Mouse (Mus musculus) urinary bladder, postnatal 4 days (tissue): ENCODE results near the gene F5.
A peak's percentile ranks its signal among the peaks of the same experiment; 100 is the strongest.

Experiments
- DNase-seq, 2 experiments: peaks; one replicate each; pipeline ENCODE4 v3.0.0; 2021 to 2022; ENCODE audit warnings: low spot score in 2 of 2

F5 gene

DNA sequence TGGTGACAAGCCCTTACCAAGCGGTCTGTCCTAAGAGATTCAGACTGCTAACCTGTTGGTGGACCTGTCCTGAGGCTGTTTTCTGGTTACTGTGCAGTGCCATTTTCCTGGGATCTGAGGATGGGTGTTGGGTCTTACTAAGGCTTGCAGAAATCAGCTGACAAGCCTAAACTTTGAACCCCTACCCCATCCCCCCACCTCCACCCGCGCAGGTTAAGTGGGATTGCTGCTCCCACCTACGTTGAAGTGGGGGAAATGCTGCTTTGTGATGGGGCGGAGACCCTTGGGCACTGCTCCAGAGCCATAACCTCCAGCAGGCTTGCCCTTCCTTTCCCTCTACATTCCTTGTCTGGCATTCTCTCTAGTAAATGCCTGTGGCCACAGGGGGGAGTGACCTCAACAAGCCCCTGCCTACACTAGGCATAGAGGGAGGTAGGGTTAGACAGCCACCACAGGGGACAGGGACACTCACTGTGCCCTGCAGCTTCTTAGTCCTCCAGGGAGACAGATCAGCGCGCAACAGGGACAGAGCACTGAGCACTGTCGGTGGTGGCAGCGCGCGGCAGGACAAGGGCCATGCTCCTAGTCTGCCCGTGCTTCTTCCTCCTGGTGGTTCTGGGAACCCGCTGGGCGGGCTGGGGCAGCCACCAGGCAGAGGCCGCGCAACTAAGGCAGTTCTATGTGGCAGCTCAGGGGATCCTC, at the start of gene F5:
Gene F5, plus strand, starts transcription at position 452 of the 702 bp plus-strand sequence.
- DNase-seq = no peak

DNA sequence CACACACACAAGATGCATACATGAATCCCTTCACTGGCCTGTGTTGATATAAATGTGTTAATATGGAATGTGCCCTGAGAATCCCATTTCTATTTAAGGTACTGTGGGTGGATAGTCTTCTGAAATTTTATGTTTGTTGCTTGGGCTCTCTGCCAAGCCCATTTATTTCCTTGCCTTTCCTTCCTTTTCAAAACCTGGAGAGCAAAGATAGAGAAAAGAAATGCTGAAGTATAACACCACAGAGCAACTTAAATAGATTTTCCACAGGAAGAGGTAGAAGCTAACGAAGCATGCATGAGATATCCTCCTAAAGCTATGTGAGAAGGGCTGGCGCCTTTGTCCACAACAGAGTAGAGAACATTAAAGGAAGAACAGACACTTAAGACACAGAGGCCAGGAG, 41.9 kb upstream of the F5 start:
- DNase-seq = no peak

DNA sequence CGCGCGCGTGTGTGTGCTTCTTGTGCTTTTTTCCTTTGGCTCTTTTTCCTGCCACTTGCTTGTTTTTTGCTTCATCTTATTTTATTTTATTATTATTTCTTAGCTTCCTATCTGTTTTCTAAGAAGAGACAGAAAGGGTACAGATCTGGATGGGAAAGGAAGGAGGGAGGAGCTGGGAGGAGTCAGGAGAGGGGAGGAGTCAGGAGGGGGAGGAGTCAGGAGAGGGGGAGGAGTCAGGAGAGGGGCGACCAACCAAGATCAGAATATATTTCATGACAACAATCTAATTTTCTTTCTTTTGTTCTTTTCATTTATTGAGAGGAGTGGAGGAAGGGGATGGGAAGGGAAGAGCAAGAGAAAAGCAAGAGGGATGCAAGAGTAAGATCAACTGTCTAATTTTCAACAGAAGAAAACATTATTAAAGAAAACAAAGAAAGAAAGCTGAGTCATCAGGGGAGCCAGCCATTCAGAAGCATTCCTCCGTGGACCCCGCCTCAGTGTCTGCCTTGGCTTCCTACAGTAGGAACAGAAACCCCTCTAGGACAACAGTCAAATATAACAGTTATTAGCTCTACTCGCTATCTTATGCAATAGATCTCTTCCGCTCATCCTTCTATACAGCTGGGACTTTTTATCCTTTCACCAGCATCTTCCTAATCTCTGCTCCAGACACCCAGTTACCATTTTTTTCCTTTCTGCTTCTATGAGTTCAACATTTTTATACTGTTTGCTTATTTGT, 40.9 kb upstream of the F5 start:
- no peak for DNase-seq

DNA sequence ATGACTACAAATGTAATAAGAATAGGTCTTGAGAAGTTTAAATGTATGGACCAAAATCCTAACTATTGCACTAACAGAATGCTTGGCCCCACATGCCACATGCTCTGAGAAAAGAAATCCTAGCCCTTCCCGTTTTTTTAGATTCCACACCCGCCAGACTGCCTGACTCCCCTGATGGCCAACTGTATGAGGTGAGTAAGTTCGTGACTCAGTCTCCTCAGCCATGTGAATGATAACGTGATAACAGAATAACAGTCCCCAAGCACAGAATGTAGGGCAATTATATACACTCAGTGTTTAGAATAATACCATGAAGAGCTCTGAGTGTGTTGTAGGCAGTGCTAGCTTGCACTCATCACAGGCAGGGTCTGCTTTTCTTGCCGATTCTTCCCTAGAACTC, 37.4 kb upstream of the F5 start:
- DNase-seq = no peak

DNA sequence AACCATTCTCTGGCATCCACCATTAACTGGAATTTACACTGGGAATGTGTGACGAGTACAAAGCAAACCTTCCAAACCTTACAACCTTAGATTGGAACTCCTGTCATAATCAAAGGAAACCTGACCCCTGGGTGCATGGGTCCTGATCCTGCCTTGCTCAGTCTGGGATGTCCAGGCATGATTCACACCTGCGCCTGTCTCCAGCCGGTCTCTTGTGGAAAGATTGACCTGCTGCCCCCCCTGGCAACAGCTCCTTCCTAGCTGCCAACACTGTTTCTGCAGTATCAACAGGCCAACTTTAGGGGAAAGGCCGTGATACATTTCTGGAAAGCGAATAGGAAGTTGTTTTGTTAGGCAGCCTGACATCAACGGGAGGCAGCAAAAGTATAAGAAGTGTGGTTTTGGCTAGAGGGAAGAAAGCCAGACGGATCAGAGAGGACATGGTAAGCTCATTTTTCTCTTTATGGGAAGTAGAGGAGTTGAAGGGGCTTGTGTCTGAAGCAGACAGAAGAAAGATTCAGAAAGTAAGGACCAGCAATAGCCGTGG, 36.6 kb upstream of the F5 start, which contains the start of gene Selp:
Gene Selp, plus strand, starts transcription at position 318 of the 547 bp plus-strand sequence.
- DNase-seq = no peak

DNA sequence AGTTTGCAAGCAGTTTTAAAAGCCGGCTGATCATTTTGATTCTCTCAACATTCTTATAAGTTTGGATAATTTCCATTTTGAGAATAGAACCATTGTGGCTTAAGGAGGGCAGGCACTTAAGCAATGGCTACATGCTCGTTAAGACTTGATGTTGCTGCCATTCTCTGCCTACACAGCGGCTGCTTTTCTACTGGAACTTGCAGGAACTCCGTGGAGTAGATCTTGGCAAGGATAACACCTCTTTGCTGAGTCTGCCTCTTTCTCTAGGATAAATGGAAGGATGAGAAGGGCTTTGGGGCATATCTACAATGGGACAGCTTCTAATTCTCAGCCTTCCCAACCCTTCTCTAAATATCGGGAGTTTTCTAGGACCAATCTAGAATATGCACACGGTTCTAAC, 36.0 kb upstream of the F5 start:
- no peak for DNase-seq

DNA sequence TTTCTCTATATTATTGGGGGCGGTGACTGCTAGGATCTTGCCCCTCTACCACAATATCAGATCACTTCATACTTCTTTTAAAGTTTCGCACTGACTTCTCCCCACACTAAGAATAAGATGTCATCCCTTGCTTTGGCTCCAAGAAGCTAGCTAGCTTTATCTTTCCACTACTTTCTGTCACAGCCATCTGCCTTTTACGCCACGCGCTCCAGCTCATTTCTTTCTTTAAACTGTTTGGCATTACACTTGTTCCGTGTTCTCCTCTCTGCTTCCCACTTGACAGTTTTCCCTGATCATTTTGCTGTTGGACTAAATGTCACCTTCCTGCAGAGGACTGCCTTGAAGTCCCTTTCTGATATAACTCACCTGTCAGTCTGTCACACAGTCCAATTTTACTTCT, 33.8 kb upstream of the F5 start:
- no peak for DNase-seq

DNA sequence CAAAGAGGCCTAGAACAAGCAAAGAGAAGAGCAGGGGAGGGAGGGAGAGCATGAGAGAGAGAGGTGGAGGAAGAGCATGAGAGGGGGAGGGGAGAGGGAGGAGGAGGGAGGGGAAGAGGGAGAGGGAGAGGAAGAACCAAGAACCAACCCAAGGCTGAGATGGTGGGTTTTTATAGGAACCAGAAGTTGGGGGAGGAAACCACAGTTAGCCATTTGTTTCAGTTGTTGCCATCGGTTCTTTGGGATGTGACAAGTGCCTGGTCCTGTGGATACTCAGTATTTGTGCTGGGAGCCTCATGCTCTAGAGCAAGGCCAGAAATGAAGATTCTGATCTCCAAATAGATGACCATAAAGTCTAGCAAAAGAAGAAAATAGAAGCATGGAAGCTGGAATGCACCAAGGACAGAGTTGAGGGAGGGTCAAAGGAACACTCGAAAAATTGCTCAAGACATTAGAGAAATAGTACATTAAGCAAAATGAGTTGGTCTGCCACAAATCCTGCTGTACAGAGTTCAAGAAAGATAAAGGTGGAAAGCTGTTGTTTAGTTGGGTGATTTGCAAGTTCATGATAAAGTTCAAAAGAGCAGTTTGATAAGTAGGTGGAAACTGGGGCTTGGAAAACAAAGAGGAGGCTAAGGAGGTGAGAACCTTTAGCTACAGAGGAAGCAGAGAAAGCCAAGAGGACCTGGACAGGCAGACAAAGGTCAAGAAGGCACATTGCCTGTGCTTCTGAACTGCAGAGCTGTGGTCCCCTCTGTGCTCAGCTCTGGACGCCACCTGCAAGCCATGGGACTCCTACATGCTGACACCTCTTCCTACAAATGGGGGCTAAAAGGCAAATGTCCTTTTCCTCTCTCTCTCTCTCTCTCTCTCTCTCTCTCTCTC, 31.5 kb upstream of the F5 start:
- no peak for DNase-seq

DNA sequence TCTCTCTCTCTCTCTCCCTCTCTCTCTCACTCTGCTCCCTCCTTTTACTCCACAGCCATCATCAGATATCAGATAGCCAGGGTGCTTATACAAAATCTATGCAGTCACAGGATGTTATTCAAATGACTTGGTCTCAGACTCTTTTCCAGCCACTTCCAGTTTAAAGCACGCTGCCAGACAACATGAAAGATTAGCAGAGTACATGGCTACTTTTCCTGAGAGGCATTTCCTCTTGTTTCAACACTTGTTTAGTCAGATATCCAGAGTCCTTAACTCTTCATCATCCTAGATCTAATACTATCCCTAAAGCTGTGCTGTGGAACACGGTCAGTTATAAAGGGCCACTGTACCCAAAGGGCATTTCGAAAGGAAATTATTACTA, 30.9 kb upstream of the F5 start:
- no peak for DNase-seq

DNA sequence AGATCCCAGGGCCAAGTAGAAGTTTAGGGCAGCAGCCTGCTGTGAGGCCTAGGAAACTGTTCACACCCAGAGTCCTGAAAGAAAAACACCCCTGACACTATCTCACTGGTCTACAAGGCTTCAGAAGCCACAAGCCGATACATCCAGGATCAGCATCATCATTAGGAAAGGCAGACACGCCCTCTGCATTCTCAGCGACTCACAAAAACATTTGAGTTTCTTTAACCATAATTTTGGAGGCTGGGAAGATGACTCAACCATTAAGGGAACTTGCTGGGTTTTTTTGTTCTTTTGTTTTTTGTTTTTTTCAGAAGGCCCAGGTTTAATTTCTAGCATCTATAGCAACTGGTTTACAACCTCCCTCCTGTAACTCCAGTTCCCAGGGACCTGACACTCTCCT, 27.8 kb upstream of the F5 start:
- DNase-seq = no peak

DNA sequence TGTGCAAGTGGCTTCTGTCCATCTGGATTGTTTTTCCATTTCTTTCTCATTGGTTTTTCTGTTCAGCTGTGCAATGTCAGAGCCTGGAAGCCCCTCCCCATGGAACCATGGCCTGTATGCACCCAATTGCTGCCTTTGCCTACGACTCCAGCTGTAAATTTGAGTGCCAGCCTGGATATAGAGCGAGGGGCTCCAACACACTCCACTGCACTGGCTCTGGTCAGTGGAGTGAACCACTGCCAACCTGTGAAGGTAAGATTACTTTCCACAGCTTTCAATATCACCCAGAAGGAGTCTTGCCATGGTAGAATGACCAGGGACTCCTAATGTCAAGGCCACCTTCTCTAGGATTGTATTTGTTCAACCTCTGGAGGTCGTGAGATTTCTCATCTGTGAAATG, 21.6 kb upstream of the F5 start:
- DNase-seq = no peak

DNA sequence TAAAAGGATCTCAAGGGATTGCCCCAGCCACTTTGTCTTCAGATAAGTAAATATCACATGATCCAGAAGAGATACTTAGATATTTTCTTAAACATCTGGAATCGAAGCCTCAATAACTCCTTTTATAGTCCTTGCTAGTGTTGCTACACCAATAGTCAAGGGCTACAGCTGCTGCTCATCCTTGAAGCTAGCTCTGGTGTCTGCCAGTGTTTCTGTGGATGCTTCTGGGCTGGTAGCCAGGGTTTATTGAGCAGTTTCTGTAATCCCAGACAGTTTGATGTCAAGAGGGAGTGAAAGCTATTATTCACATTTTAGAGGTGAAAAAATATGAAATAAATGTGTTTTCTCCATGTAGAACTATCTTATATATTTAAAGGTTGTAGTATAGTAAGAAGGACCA, 19.0 kb upstream of the F5 start:
- no peak for DNase-seq

DNA sequence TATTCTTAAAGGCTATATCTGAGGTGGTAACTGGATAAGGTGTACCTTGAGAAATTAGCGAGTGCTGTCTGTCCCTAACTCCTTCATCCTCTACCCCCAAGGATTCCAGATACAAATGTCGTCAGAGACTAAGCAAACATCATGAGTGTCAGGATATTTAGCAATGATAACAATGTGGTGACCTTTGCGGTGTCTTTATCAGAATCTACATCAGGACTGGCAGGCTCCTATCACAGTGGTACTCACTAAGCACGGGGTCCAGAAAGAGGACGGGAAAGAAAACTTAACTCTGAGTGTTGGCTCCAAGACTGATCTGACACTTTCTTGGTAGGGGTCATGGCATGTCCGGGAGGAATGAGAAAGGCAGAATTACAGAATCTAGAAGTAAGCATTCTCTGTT, 17.5 kb upstream of the F5 start:
- no peak for DNase-seq

DNA sequence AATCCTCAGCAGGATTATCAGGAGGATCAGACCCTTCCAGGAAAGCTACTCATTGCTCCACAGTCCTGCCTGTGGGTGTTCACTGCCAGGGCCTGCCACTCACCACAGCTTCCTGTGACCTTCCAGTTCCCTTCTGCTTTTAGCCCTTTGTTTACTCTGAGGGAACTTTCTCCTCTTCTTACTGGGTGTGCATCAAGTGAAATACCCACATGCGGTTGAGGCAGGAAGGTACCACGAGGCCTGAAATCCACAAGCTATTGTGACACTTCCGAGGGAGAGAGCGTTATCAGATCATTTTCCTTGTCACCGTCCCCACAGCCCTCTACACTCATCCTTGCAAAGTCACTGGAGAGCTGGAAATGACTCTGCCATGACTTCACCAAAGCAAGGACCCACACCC, 16.3 kb upstream of the F5 start:
- no peak for DNase-seq

DNA sequence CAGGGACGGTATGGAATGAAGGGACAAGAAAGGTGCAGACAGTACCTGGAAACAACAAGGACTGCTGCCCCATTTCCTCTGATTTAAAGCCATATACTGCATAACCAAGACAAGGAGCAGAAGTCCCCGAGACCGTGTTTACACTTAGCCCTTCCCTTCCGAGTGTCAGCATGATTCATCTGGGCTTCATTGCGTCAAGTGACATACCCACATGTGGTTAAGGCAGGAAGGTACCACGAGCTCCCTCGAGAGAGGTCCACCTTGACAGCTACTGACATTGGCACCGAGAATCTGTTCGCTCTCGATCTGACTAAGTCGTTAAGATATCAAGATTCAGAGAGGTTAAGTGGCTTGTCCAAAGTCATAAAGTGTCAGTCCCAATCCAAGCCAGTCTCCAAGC, 15.7 kb upstream of the F5 start:
- DNase-seq = no peak

DNA sequence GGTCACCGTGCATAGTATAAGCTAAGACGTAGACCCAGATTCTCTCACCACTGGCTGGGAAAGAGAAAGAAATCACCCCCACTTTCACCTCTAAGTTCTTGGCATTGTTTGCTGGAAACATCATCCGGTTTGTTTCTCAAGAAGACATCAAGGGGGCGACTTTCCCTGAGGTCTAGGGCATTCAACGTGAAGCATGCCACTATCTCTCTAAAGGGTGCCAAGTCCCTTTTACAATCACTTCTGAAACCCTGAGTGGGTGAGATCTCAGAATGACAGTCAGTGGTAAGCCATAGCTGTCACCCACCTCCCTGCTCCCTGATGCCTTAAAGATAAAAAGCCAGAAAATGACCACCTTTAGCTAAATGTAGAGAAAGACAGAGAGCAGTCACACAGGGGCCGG, 15.0 kb upstream of the F5 start:
- DNase-seq = no peak

DNA sequence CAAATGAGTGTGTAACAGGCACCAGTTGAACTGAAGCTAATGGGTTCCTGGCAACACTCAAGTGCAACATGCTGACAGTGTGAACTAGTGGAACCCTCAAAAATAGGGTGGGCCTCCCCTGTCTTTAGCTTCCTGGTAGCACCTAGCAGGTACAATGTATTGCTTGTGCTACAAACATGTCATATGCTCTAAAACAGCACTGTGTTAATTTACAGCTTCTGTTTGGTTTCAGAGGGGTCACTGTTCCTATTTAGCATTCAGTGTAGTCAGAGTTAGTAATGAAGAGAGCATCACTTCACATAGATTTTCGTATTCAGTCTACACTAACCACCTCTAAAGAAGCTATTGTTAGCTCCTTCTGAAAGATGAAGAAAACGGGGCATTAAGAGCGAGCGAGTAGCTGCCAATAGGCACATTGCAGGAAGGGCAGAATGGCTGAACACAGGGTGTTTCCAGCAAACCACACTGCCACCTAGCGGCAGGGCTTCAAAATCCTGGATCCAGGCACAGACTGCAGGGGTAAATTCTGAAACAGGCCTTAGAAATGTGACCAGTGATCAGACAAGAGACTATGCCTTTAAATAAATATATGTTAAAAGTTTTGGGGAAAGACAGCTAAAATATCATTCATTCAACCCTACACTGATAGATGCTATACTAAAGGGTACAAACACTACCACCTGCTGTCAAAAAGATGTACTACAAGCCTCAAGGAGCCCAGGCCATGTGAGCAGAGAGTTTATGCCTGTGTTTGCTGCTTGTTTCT, 13.1 kb upstream of the F5 start:
- DNase-seq = peak; percentile 60 to 79

DNA sequence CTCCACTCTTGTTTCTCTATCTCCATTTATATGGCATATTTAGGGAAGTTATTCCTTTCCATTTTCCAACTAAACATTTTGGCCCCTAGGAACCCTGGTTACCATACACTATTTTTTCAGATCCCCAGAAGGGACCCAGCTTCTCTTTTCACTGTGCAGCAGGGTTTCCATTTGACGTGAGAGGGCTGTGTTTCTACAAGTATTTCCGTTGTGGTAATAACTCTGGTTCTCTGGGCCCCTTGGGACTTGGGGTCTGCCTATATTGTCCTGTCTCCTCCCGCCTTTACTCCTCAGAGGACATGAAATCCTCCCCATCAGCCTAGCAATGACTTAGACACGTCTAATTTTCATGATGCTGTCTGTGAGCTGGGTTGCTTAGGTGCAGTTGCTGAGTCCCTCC, 12.2 kb upstream of the F5 start:
- DNase-seq = no peak

DNA sequence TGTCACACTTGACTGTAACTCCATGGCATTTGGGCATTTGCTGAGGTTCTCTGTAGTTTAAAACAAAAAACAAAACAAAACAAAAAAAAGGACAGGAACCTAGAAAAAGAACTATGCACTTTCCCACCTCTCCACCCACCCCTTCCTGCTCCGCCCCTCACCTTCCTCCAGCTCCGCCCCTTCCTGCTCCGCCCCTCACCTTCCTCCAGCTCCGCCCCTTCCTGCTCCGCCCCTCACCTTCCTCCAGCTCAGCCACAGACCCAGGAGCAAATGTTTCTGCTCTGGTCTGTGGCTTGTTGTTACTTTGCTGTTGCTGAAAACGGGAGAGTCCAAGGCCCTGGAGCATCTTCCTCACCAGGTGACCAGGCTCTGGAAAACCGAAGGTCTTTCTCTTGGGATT, 2.6 kb upstream of the F5 start:
- no peak for DNase-seq

DNA sequence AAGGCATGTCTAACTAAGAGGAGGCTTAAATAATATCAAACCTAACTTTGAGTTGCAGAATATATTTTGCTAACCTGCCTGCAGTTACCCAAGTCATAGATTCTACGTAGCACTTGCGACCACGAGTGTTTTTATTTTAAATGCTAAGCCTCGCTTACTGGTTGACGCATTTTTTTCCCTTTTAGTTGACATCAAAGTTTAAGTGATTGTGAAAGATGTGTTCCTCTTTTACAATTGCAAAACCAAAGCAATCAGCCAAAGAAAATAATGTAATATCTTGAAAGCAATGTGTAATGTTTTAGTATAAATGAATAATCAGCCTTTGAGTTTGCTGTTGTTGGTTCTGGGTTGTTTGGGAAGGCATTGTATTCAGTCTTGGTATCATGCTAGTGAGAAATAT, 1.2 kb downstream of the F5 start:
- no peak for DNase-seq

DNA sequence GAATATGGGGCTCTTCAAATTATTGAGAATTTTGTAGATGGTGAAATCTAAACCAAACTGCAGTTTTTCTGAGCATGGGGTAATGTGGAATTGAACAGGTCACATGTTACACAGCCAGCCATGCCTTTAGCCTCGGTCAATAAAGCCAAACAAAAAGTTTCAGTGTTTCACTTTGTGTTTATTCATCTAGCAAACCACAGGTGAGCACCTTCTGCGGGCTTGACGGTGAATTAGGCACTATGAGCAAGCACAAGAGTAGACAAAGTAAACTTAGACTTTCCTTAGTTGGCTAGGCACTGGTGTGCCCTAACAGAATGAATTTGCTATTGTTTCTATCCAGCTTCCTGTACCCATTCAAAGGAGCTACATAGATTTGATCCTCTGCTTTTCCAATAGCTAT, 3.3 kb downstream of the F5 start:
- no peak for DNase-seq

DNA sequence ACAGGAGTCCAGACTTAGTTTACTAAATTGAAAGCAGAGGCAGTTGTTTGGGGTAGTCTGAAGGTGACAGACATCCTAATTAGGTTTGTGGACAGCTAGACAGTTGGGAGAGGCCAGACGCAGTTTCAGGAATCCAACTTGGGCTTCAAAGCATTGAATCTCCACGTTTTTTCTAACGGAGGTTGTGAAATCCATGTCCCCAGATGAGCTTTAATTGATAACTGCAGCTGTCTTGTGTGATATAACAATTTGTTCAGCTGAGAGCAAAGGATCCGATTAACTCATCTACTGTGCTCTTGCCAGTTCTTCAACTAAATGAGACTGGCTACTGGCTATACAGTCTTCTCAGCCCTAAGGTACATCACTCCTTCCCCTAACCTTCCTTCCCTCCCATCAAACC, 6.9 kb downstream of the F5 start:
- no peak for DNase-seq
